Mouse (Mus musculus) cortical plate, adult 2 months (tissue): ENCODE measurements around the gene Stxbp6. TPM values are rescaled to one million over a fixed set of nuclear protein-coding genes. Genes with fewer than 3 reads are reported as not detected.

ENCODE experiments used
- H3K27ac ChIP-seq: fragments of 200-500 bp; 2 replicates; pipeline ENCODE4 v1.5.1; 2012; ENCODE audit warnings: low read length, control low read depth, inconsistent platforms; ENCODE audit not compliant: insufficient read depth
- H3K4me1 ChIP-seq: fragments of 200-500 bp; 2 replicates; pipeline ENCODE4 v1.6.1; 2011; ENCODE audit warnings: low read length; ENCODE audit not compliant: control insufficient read depth, insufficient read depth
- H3K4me3 ChIP-seq: fragments of 200-500 bp; 2 replicates; pipeline ENCODE4 v1.5.1; 2011; ENCODE audit warnings: mild to moderate bottlenecking, low read length, control low read depth; ENCODE audit not compliant: insufficient read depth
- CTCF ChIP-seq: fragments of 200-500 bp; IDR thresholded peaks from 2 replicates; pipeline ENCODE4 v1.5.1; 2011; ENCODE audit warnings: mild to moderate bottlenecking, control low read depth, low read length; ENCODE audit not compliant: insufficient read depth; ENCODE audit errors: extremely low read depth
- POLR2A ChIP-seq: fragments of 200-500 bp; IDR thresholded peaks from 2 replicates; pipeline ENCODE4 v1.6.1; 2011; ENCODE audit warnings: mild to moderate bottlenecking, low read length, control low read depth; ENCODE audit not compliant: insufficient read depth; ENCODE audit errors: extremely low read depth
- polyA plus RNA-seq: library from polyadenylated mRNA; depleted of rRNA; stranded (reverse); fragments of >200 nt; gene quantifications from 2 replicates; pipeline ENCODE4 v1.2.3, GENCODE M21; 2012

The Stxbp6 gene
- polyA plus RNA-seq, 1 experiment: 47.0 TPM

- TF ChIP-seq POLR2A (no peak), CTCF (no peak)
- H3K4me1 ChIP-seq: no peaks in the 10 kb centered on the region; the same call in 1 of the 2 replicates
- H3K27ac ChIP-seq: no peak overlapping the region
- H3K4me3 ChIP-seq: no peak overlapping the region
Measured at GRCm38 (mm10) chr12:45037091-45037490, 37.4 kb downstream of the Stxbp6 start.

DNA sequence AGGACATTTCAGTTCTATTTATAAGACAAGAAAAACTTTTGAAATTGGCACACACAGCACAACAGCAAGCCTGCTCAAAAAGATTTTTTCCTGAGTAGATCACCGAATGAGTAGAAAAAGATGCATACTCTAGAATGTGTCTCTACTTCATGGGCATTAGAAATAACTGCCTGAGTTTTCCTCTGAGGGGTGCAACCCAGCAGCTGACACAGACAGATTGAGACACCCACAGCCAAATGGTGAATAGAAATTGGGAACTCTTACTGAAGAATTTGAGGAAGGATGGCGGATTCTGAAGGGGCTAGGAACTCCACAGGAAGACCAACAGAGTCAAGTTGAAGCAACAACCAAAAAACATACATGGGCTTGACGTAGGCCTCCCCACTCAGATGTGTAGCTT, 43.8 kb downstream of the Stxbp6 start:
- H3K4me1 ChIP-seq: no peaks in the 10 kb centered on the region; the same call in 1 of the 2 replicates
- TF ChIP-seq POLR2A (no peak), CTCF (no peak)
- H3K27ac ChIP-seq: no peak overlapping the region
- H3K4me3 ChIP-seq: no peak overlapping the region

- Histone ChIP-seq H3K4me1 (no peaks in the 10 kb centered on the region; the same call in 1 of the 2 replicates), H3K27ac (no peak overlapping the region)
- TF ChIP-seq POLR2A (no peak), CTCF (no peak)
Measured at GRCm38 (mm10) chr12:45026347-45026746, 48.2 kb downstream of the Stxbp6 start.

DNA sequence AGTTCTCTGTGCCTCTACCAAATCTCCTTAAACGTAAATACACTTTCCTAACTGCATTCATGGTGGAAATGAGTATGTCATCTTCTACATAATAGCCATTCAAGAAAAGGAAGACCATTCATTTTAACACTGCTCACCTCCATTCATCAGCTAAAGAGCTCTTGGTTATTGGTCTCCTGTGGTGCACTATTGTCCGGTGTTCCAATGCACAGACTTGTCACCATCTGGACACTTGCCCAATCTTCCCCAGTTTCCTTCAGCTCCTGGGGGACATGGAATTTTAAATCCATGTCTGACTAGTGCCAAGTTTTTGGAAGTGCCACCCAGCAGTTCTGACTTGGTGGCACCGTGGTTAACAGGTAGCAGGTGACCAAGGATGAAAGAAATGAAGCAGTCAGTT, 54.5 kb downstream of the Stxbp6 start:
- Histone ChIP-seq H3K4me3 (no peak overlapping the region), H3K27ac (no peak overlapping the region), H3K4me1 (no peaks in the 10 kb centered on the region)
- TF ChIP-seq POLR2A: no peak

More at GRCm38 (mm10) chr12:45026347-45026746, 48.2 kb downstream of the Stxbp6 start:
- no peak overlapping the region for H3K4me3 ChIP-seq

DNA sequence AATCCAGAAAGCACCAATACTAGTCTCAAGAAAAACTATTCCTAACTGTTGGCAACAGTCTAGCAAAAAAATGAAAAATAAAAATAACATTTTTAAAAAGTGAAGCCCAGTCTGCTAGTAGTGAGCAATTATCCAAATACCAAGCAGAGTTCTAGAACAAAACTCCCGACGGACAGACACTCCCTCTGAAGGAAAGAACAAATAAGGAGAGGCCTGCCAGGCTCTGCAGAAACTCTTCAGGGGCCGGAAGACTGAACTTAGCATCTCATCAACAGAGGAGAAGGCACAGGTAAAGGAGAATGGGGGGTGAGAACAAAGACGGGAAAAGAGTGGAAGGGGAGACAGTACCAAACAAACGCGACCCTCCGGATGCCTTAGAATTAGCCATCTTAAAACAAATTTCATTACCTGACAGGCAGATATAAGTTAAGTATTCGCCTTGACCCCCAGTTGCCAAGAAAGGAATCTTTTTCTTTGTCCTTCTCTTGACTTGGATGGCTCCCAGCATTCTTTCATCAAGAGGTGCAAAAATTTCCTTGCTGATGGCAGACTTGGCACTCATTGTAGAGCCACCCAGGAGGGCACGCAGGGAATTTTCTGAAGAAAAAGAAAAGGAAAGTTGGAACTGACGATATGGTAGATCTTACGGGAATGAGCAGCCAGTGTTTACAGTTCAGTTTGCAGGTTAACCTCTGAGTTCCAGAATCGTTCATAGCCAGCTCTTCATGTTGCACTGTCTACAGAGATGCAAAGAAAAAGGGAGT, 55.3 kb downstream of the Stxbp6 start:
- TF ChIP-seq POLR2A (no peak), CTCF (no peak)
- Histone ChIP-seq H3K4me1 (no peaks in the 10 kb centered on the region), H3K27ac (no peak overlapping the region), H3K4me3 (no peak overlapping the region)

DNA sequence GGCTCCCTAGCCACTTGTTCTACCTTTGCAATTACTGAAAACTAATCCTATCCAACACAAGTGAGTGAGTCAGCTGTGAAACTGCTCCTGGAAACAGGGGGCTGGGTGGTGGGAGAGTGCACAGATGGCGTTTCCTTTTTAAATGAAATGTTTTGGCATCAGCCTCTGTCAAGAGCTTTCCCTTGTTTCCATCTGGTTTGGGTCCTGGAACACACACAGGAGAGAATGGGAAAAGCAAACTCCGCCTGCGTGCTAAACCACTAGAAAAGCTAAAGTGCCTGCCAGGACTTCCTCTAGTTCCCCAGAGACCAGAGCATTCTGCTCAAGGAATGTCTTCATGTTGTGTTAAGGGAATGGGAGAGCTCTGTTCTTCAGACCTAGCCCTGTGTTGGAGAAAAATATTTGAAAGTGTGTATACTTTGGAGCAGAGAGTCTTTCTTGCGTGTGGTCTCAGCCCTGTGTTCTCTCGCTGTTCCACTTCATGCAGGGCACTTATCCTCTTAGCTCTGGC, 61.2 kb downstream of the Stxbp6 start:
- Histone ChIP-seq H3K4me1 (peaks cover 6% of the 10 kb centered on the region; the same call in 1 of the 2 replicates), H3K4me3 (no peak overlapping the region), H3K27ac (no peak overlapping the region)
- no peak for TF ChIP-seq CTCF
- no peak for TF ChIP-seq POLR2A

GRCm38 (mm10) chr12:45011436-45012089, 62.9 kb downstream of the Stxbp6 start:
- no peak overlapping the region for H3K27ac ChIP-seq
- TF ChIP-seq CTCF: no peak
- H3K4me3 ChIP-seq: no peak overlapping the region
- H3K4me1 ChIP-seq: peaks cover 6% of the 10 kb centered on the region; the same call in 1 of the 2 replicates

GRCm38 (mm10) chr12:45011006-45011405, 63.5 kb downstream of the Stxbp6 start:
- Histone ChIP-seq H3K4me1 (peaks cover 6% of the 10 kb centered on the region; the same call in 1 of the 2 replicates), H3K27ac (no peak overlapping the region), H3K4me3 (no peak overlapping the region)
- TF ChIP-seq CTCF (no peak), POLR2A (no peak)

- Histone ChIP-seq H3K4me1 (peaks cover 6% of the 10 kb centered on the region; the same call in 1 of the 2 replicates), H3K27ac (no peak overlapping the region), H3K4me3 (no peak overlapping the region)
- TF ChIP-seq CTCF (no peak), POLR2A (no peak)
Measured at GRCm38 (mm10) chr12:45009984-45010611, 64.4 kb downstream of the Stxbp6 start.
